Comparison of ENCODE assay signal across 8 mouse cellular contexts in the genomic region with DNA sequence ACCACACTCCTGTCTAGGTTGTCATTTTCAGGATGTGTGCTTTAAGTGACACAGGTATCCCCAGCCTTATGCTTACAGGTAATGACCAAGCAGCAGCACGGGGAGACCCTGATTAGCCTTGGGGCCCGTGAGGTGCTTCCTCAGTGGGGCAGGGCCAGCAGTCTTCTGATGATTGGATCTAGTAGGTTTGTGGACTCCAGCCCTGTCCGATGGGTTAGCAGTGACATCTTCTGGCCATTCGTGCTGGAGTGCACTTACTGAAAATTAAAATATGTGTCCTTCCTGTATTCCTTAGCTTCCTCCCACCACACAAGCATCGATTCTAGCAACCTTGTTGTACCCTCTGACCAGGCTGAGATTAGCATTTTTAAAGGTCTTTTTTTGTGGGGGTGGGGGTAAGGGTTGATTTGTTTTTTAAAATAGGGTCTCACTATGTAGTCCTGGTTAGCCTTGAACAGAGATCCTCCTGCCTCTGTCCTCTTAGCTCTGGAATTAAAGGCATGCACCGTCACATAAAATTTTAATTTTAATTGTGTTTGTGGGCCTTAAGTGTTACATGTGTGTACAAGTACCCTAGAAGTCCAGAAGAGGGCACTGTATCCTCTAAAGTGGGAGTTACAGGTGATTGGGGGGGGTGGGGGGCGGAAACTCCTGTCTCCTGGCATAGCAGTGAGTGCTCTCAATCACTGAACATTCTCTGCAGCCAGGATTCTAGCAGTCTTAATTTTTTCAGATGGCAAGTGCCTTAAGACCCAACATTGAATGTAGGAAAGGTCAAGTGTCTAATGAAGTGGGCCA. TPM values are rescaled to one million over a fixed set of nuclear protein-coding genes. Genes with fewer than 3 reads are reported as not detected.
DNase-seq lines count a peak whose midpoint lies in the region; ATAC-seq and TF ChIP-seq lines count a peak whose summit lies in the region.

No protein-coding gene starts in this region.

- DNase-seq in limb, embryonic 11.5 days (ENCODE audit: low spot score), result peak; percentile 55
- DNase-seq in limb, embryonic 10.5 days (ENCODE audit: low spot score), result no peak
- peak; percentile 72 to 73 for DNase-seq in cerebellum, adult 2 months
- no peak for DNase-seq in Muller cell, postnatal 12 days (ENCODE audit: inconsistent ontology term)
- DNase-seq in gastrocnemius, postnatal 4 days (ENCODE audit: low spot score in 2 of 2), result no peak

- H3K4me3 ChIP-seq in limb, embryonic 11.5 days (ENCODE audit: low read depth, low read length), result no peak overlapping the region
- no peak overlapping the region for H3K4me3 ChIP-seq in limb, embryonic 10.5 days
- no peak overlapping the region for H3K4me3 ChIP-seq in ES-Bruce4 (ENCODE audit: low read depth, low read length)
- no peak overlapping the region for H3K4me3 ChIP-seq in cerebellum, adult 2 months (replicated peaks; ENCODE audit: insufficient read depth, low read depth, low read length)
- H3K4me3 ChIP-seq in intestine, embryonic 16.5 days (ENCODE audit: low read length), result no peak overlapping the region
- no peak overlapping the region for H3K4me3 ChIP-seq in midbrain, embryonic 16.5 days (ENCODE audit: low read depth, low read length)

- 66% methylated on average over 7 of the region's 7 CpGs for WGBS in limb, embryonic 11.5 days
- WGBS in limb, embryonic 10.5 days, result 67% methylated on average over 7 of the region's 7 CpGs
- WGBS in cerebellum, adult 2 months, result 46% methylated on average over 7 of the region's 7 CpGs
- WGBS in intestine, embryonic 16.5 days, result 48% methylated on average over 7 of the region's 7 CpGs
- WGBS in midbrain, embryonic 16.5 days, result 58% methylated on average over 7 of the region's 7 CpGs

- H3K4me2 ChIP-seq in limb, embryonic 11.5 days (ENCODE audit: low read depth, severe bottlenecking), result no peak overlapping the region
- peak overlapping the region; percentile 10; the same call in 1 of the 2 replicates for H3K4me2 ChIP-seq in intestine, embryonic 16.5 days (ENCODE audit: low read depth, low read length)
- no peak overlapping the region for H3K4me2 ChIP-seq in midbrain, embryonic 16.5 days (ENCODE audit: low read length)

- no peaks in the 10 kb centered on the region for H3K36me3 ChIP-seq in limb, embryonic 11.5 days (ENCODE audit: control insufficient read depth, insufficient read depth, low read length)
- peaks cover 15% of the 10 kb centered on the region for H3K36me3 ChIP-seq in limb, embryonic 10.5 days
- no peaks in the 10 kb centered on the region for H3K36me3 ChIP-seq in ES-Bruce4 (ENCODE audit: control insufficient read depth, insufficient read depth, low read length, poor library complexity, severe bottlenecking)
- H3K36me3 ChIP-seq in intestine, embryonic 16.5 days (ENCODE audit: control insufficient read depth, insufficient read depth, low read length), result no peaks in the 10 kb centered on the region
- H3K36me3 ChIP-seq in midbrain, embryonic 16.5 days (ENCODE audit: control insufficient read depth, insufficient read depth, low read length), result no peaks in the 10 kb centered on the region

- peaks cover 12% of the 10 kb centered on the region for H3K4me1 ChIP-seq in limb, embryonic 11.5 days (ENCODE audit: control insufficient read depth, insufficient read depth, low read length)
- H3K4me1 ChIP-seq in limb, embryonic 10.5 days, result peaks cover 32% of the 10 kb centered on the region
- no peaks in the 10 kb centered on the region for H3K4me1 ChIP-seq in ES-Bruce4 (ENCODE audit: control insufficient read depth, insufficient read depth, low read length)
- peaks cover 17% of the 10 kb centered on the region; the same call in 1 of the 2 replicates for H3K4me1 ChIP-seq in cerebellum, adult 2 months (ENCODE audit: control insufficient read depth, insufficient read depth, low read length)
- H3K4me1 ChIP-seq in intestine, embryonic 16.5 days (ENCODE audit: control insufficient read depth, insufficient read depth, low read length), result peaks cover 10% of the 10 kb centered on the region
- peaks cover 8% of the 10 kb centered on the region; the same call in 1 of the 2 replicates for H3K4me1 ChIP-seq in midbrain, embryonic 16.5 days (ENCODE audit: control insufficient read depth, insufficient read depth, low read length)

- TF ChIP-seq CTCF in ES-Bruce4 (IDR thresholded peaks at IDR 0.05; ENCODE audit: low read depth, low read length), result peak; percentile 61
- peak; percentile 86 for TF ChIP-seq CTCF in cerebellum, adult 2 months (IDR thresholded peaks at IDR 0.05; ENCODE audit: borderline replicate concordance, insufficient read depth, low read depth, low read length)

- H3K27ac ChIP-seq in limb, embryonic 11.5 days (replicated peaks; ENCODE audit: low read depth, low read length), result no peak overlapping the region
- no peak overlapping the region for H3K27ac ChIP-seq in limb, embryonic 10.5 days
- no peak overlapping the region for H3K27ac ChIP-seq in ES-Bruce4 (ENCODE audit: insufficient read depth, low read length)
- no peak overlapping the region for H3K27ac ChIP-seq in cerebellum, adult 2 months (ENCODE audit: insufficient read depth, low read length)
- peak overlapping the region; percentile 79 for H3K27ac ChIP-seq in intestine, embryonic 16.5 days (ENCODE audit: low read length)
- H3K27ac ChIP-seq in midbrain, embryonic 16.5 days (ENCODE audit: low read length), result no peak overlapping the region

- no peaks in the 10 kb centered on the region for H3K27me3 ChIP-seq in limb, embryonic 11.5 days (ENCODE audit: control insufficient read depth, insufficient read depth, low read length)
- H3K27me3 ChIP-seq in limb, embryonic 10.5 days (ENCODE audit: low read depth, poor library complexity, severe bottlenecking), result no peaks in the 10 kb centered on the region
- no peaks in the 10 kb centered on the region for H3K27me3 ChIP-seq in ES-Bruce4 (ENCODE audit: control insufficient read depth, insufficient read depth, low read length, poor library complexity, severe bottlenecking)
- no peaks in the 10 kb centered on the region for H3K27me3 ChIP-seq in cerebellum, adult 2 months (ENCODE audit: control insufficient read depth, insufficient read depth, low read length)
- H3K27me3 ChIP-seq in intestine, embryonic 16.5 days (replicated peaks; ENCODE audit: control insufficient read depth, insufficient read depth, low read length), result no peaks in the 10 kb centered on the region
- H3K27me3 ChIP-seq in midbrain, embryonic 16.5 days (ENCODE audit: control insufficient read depth, insufficient read depth, low read depth, low read length), result no peaks in the 10 kb centered on the region

- TF ChIP-seq POLR2A in ES-Bruce4 (IDR thresholded peaks at IDR 0.05; ENCODE audit: insufficient read depth, low read length), result no peak
- no peak for TF ChIP-seq POLR2A in cerebellum, adult 2 months (IDR thresholded peaks at IDR 0.05; ENCODE audit: borderline replicate concordance, insufficient read depth, low read length)

- H3K9me3 ChIP-seq in limb, embryonic 11.5 days (ENCODE audit: control insufficient read depth, low read length), result no peaks in the 10 kb centered on the region
- H3K9me3 ChIP-seq in limb, embryonic 10.5 days (replicated peaks), result no peaks in the 10 kb centered on the region
- no peaks in the 10 kb centered on the region for H3K9me3 ChIP-seq in ES-Bruce4 (replicated peaks; ENCODE audit: control insufficient read depth, insufficient read depth, low read length, poor library complexity, severe bottlenecking)
- no peaks in the 10 kb centered on the region for H3K9me3 ChIP-seq in intestine, embryonic 16.5 days (ENCODE audit: control insufficient read depth, low read length)
- no peaks in the 10 kb centered on the region for H3K9me3 ChIP-seq in midbrain, embryonic 16.5 days (replicated peaks; ENCODE audit: control insufficient read depth, low read length, poor library complexity, severe bottlenecking)

- no peak for TF ChIP-seq EP300 in ES-Bruce4 (IDR thresholded peaks at IDR 0.05; ENCODE audit: insufficient read depth, low read depth, low read length)

- no peak overlapping the region for H3K9ac ChIP-seq in limb, embryonic 11.5 days (ENCODE audit: low read length)
- no peak overlapping the region for H3K9ac ChIP-seq in ES-Bruce4 (ENCODE audit: low read depth, poor library complexity, severe bottlenecking)
- no peak overlapping the region for H3K9ac ChIP-seq in intestine, embryonic 16.5 days (ENCODE audit: low read depth, low read length)
- H3K9ac ChIP-seq in midbrain, embryonic 16.5 days (ENCODE audit: low read depth, low read length), result no peak overlapping the region

- no peak for ATAC-seq in limb, embryonic 11.5 days (ENCODE audit: insufficient number of reproducible peaks, low FRiP score, low TSS enrichment, low read depth)
- peak; percentile 51 for ATAC-seq in intestine, embryonic 16.5 days
- ATAC-seq in midbrain, embryonic 16.5 days, result peak; percentile 61

RNA-seq across cellular contexts. Expression of a gene that starts 49.0 kb away (rescaled TPM):
- 0.15 and 0.28 TPM in 2 replicates for polyA plus RNA-seq in limb, embryonic 11.5 days (2014; fragmentation: Nextera tagmentation; extraction: Ambion mirVana)
- polyA plus RNA-seq in limb, embryonic 10.5 days (2016; fragmentation: Nextera tagmentation; extraction: Ambion mirVana), result 0.16 and 0.21 TPM in 2 replicates
- not detected in 2 replicates for polyA plus RNA-seq in ES-Bruce4 (2011; ENCODE audit: insufficient read depth, insufficient read length, low read depth, missing spikeins)
- polyA plus RNA-seq in cerebellum, adult 2 months (2012; rRNA removed), result 0.06 and 0.11 TPM in 2 replicates
- 358 and 407 TPM in 2 replicates for polyA plus RNA-seq in intestine, embryonic 16.5 days (2015; fragmentation: Nextera tagmentation; extraction: Ambion mirVana)
- not detected in 2 replicates for polyA plus RNA-seq in midbrain, embryonic 16.5 days (2015; fragmentation: Nextera tagmentation; extraction: Ambion mirVana)
- total RNA-seq in gastrocnemius, postnatal 4 days (2021), result under 1 TPM; 0.10 to 0.16 TPM

Comparison
In these comparisons a context has a peak if more than half of its experiments do, and no peak if none do; other contexts are left out.
1. DNase-seq: peak in limb, embryonic 11.5 days (single experiment) and cerebellum, adult 2 months (2 of 2); none in limb, embryonic 10.5 days (single experiment), Muller cell, postnatal 12 days (single experiment) and gastrocnemius, postnatal 4 days (0 of 2).
2. RNA of a gene that starts 49.0 kb away (polyA plus RNA-seq): 358 to 407 TPM in intestine, embryonic 16.5 days; 0.16 to 0.21 TPM in limb, embryonic 10.5 days, 0.15 to 0.28 TPM in limb, embryonic 11.5 days, not detected in ES-Bruce4, 0.06 to 0.11 TPM in cerebellum, adult 2 months and not detected in midbrain, embryonic 16.5 days; every median in the first group is over 100 times any median in the second.